Mouse (Mus musculus) heart, postnatal 0 days (tissue): ENCODE results near the gene Phactr1.

Source experiments
- CTCF ChIP-seq: IDR thresholded peaks from 2 replicates; pipeline ENCODE4 v1.5.1; 2016; ENCODE audit warnings: antibody characterized with exemption, control low read depth, low read depth
- EP300 ChIP-seq: IDR thresholded peaks from 2 replicates; pipeline ENCODE4 v1.6.1; 2016; ENCODE audit warnings: antibody characterized with exemption, low read depth

GRCm38 (mm10) chr13:42709611-42710331 is 29.3 kb downstream of the Phactr1 start:
- TF ChIP-seq CTCF (no peak), EP300 (no peak)
